In the genomic region with DNA sequence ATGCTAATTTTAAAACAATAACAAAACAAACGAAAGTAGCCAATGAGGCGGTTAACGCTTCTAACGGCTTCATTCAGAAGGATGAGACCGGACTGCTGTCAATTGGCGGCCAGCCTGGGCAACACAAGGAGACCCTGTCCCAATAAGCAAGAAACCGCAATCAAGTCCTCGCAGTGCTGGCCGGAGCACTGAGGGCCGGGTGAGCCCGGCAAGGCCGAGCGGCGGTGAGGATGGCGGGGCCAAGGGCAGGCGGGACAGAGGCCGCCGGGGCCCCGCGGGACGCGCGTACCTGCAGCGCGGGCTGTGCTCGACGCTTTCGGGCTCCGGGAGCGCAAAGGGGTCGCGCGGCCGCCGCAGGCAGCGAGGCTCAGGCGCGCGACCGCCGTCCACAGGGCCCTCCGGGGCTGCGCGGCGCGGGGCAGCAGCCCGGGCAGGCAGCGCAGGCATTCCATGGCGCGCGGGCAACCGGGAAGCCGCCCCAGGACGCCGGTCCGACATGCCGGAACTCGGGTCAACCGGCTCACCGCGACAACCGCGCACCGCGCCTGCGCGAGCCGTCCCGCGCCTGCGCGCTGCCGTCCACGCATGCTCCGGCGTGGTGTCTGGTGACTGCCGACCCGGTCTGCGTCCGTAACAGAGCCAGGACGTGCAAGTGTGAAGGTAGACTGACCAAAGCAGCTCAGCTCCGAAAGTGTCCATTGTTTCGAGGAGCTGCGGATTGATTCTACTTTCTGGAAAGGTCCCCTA, we compare ENCODE assay signal across 8 mouse cellular contexts. TPM values are rescaled to one million over a fixed set of nuclear protein-coding genes. Genes with fewer than 3 reads are reported as not detected.
DNase-seq lines count a peak whose midpoint lies in the region; ATAC-seq and TF ChIP-seq lines count a peak whose summit lies in the region.

A gene (minus strand): TSS at position 587 of the 747 bp plus-strand sequence.

- peak within 1 kb of the TSS; percentile 83 for H3K4me2 ChIP-seq in heart, embryonic 11.5 days
- peak within 1 kb of the TSS; percentile 92 for H3K4me2 ChIP-seq in kidney, embryonic 16.5 days (replicated peaks; ENCODE audit: low read depth, low read length)
- H3K4me2 ChIP-seq in myocyte (ENCODE audit: low read depth), result peak within 1 kb of the TSS; percentile 91

- under 1% methylated on average over 68 of the region's 84 CpGs for WGBS in heart, embryonic 11.5 days (ENCODE audit: insufficient replicate concordance)
- under 1% methylated on average over 70 of the region's 84 CpGs for whole genome bisulfite sequencing in kidney, embryonic 16.5 days
- WGBS in liver, adult 2 months, result under 1% methylated on average over 84 of the region's 84 CpGs

- H3K36me3 ChIP-seq in heart, embryonic 11.5 days (ENCODE audit: control insufficient read depth, insufficient read depth, low read length), result no peaks in the 10 kb centered on the region
- 0 out of 2 replicates have a peak, but pooled peaks cover 3% of the 10 kb centered on the region for H3K36me3 ChIP-seq in kidney, embryonic 16.5 days (ENCODE audit: insufficient read depth, low read length)
- no peaks in the 10 kb centered on the region; the same call in 1 of the 2 replicates for H3K36me3 ChIP-seq in liver, adult 2 months (ENCODE audit: control insufficient read depth, insufficient read depth, low read length)
- H3K36me3 ChIP-seq in myocyte (ENCODE audit: control insufficient read depth, insufficient read depth), result no peaks in the 10 kb centered on the region
- no peaks in the 10 kb centered on the region for H3K36me3 ChIP-seq in splenic B cell, adult 2 months (ENCODE audit: control insufficient read depth, insufficient read depth, low read length, poor library complexity, severe bottlenecking)

- TF ChIP-seq POLR2A in liver, adult 2 months (IDR thresholded peaks at IDR 0.05; ENCODE audit: extremely low read depth, insufficient read depth, low read length), result peak; percentile 81
- TF ChIP-seq POLR2A in myocyte (IDR thresholded peaks at IDR 0.05; ENCODE audit: insufficient read length, low read depth), result peak; percentile 97

- no peaks in the 10 kb centered on the region for H3K27me3 ChIP-seq in heart, embryonic 11.5 days (ENCODE audit: control insufficient read depth, insufficient read depth, low read length)
- H3K27me3 ChIP-seq in kidney, embryonic 16.5 days (ENCODE audit: insufficient read depth, low read length), result no peaks in the 10 kb centered on the region
- H3K27me3 ChIP-seq in liver, adult 2 months (ENCODE audit: control insufficient read depth, insufficient read depth, low read length), result no peaks in the 10 kb centered on the region
- no peaks in the 10 kb centered on the region for H3K27me3 ChIP-seq in myocyte (ENCODE audit: control insufficient read depth, insufficient read depth, insufficient read length)
- no peaks in the 10 kb centered on the region for H3K27me3 ChIP-seq in splenic B cell, adult 2 months (ENCODE audit: control insufficient read depth, insufficient read depth, low read length, poor library complexity, severe bottlenecking)

- H3ac ChIP-seq in myocyte (ENCODE audit: control insufficient read depth, insufficient read length), result peak within 1 kb of the TSS; percentile 45

- peak within 1 kb of the TSS; percentile 83 for H3K9ac ChIP-seq in heart, embryonic 11.5 days (ENCODE audit: low read depth, low read length)
- peak within 1 kb of the TSS; percentile 92 for H3K9ac ChIP-seq in kidney, embryonic 16.5 days (replicated peaks; ENCODE audit: low read length)
- peak within 1 kb of the TSS; percentile 98 for H3K9ac ChIP-seq in liver, adult 2 months (ENCODE audit: low read depth, low read length)

- DNase-seq in B cell, adult 2 months, result peak; percentile 85 to 88
- peak; percentile 96 for DNase-seq in brain, adult 2 months (ENCODE audit: low read depth, low spot score)
- DNase-seq in liver, adult 2 months (ENCODE audit: extremely low read depth, low read depth, low spot score), result peak; percentile 80
- DNase-seq in splenic B cell, adult 2 months (ENCODE audit: low read depth, low spot score), result peak; percentile 94

- peaks cover 11% of the 10 kb centered on the region for H3K4me1 ChIP-seq in heart, embryonic 11.5 days (ENCODE audit: control insufficient read depth, insufficient read depth, low read length)
- H3K4me1 ChIP-seq in kidney, embryonic 16.5 days (ENCODE audit: insufficient read depth, low read length), result peaks cover 18% of the 10 kb centered on the region
- H3K4me1 ChIP-seq in liver, adult 2 months (ENCODE audit: control insufficient read depth, insufficient read depth, low read length), result peaks cover 12% of the 10 kb centered on the region

- peak; percentile 90 for ATAC-seq in erythroblast, adult 5-6 weeks (replicated peaks; ENCODE audit: low FRiP score, poor library complexity, severe bottlenecking)
- peak; percentile 94 for ATAC-seq in heart, embryonic 11.5 days (replicated peaks; ENCODE audit: insufficient number of reproducible peaks, low FRiP score, low TSS enrichment)
- peak; percentile 96 for ATAC-seq in kidney, embryonic 16.5 days (ENCODE audit: low FRiP score, low TSS enrichment)

- H3K79me2 ChIP-seq in liver, adult 2 months (ENCODE audit: control insufficient read depth, insufficient read depth, low read length), result peaks cover 14% of the 10 kb centered on the region; the same call in 1 of the 2 replicates
- peaks cover 16% of the 10 kb centered on the region for H3K79me2 ChIP-seq in myocyte (ENCODE audit: control insufficient read depth, insufficient read depth)

- no peaks in the 10 kb centered on the region for H3K9me3 ChIP-seq in heart, embryonic 11.5 days (replicated peaks; ENCODE audit: control insufficient read depth, low read length)
- H3K9me3 ChIP-seq in kidney, embryonic 16.5 days (ENCODE audit: low read length), result no peaks in the 10 kb centered on the region

- peak within 1 kb of the TSS; percentile 42 for H3K27ac ChIP-seq in heart, embryonic 11.5 days (ENCODE audit: low read depth, low read length)
- peak within 1 kb of the TSS; percentile 84 for H3K27ac ChIP-seq in kidney, embryonic 16.5 days (ENCODE audit: low read length)
- peak within 1 kb of the TSS; percentile 79 for H3K27ac ChIP-seq in liver, adult 2 months (replicated peaks; ENCODE audit: insufficient read depth, low read depth, low read length)

- peak within 1 kb of the TSS; percentile 84 for H3K4me3 ChIP-seq in heart, embryonic 11.5 days (ENCODE audit: low read depth, low read length)
- peak within 1 kb of the TSS; percentile 93 for H3K4me3 ChIP-seq in kidney, embryonic 16.5 days (ENCODE audit: low read length)
- H3K4me3 ChIP-seq in liver, adult 2 months (ENCODE audit: insufficient read depth, low read depth, low read length), result peak within 1 kb of the TSS; percentile 81
- H3K4me3 ChIP-seq in myocyte, result peak within 1 kb of the TSS; percentile 50

- TF ChIP-seq CTCF in liver, adult 2 months (IDR thresholded peaks at IDR 0.05; ENCODE audit: low read depth, low read length), result no peak

TF ChIP-seq in myocyte, 11 proteins besides CTCF, POLR2A, EP300 and RAD21:
- peak in 1 of 3 experiments; percentile 5 for TF ChIP-seq MYOD1 (IDR thresholded peaks at IDR 0.05; ENCODE audit: control insufficient read depth in 1 of 3, insufficient read length in 2 of 3, low read depth in 2 of 3)
- TF ChIP-seq CEBPB (IDR thresholded peaks at IDR 0.05; ENCODE audit: insufficient read depth, poor library complexity, severe bottlenecking), result no peak
- TF ChIP-seq POLR2AphosphoS2 (IDR thresholded peaks at IDR 0.05; ENCODE audit: insufficient read length, low read depth), result peak; percentile 95

RNA-seq across cellular contexts. Expression of the gene that starts here (rescaled TPM):
- 4.4 and 5.4 TPM in 2 replicates for total RNA-seq in erythroblast, adult 5-6 weeks (2015; ENCODE audit: low replicate concordance)
- total RNA-seq in erythroblast, adult 5-6 weeks (2017; ENCODE audit: low replicate concordance), result 3.2 and 3.8 TPM in 2 replicates
- polyA plus RNA-seq in heart, embryonic 11.5 days (2014; fragmentation: Nextera tagmentation; extraction: Ambion mirVana), result 20.1 and 21.1 TPM in 2 replicates
- polyA plus RNA-seq in kidney, embryonic 16.5 days (2015; fragmentation: Nextera tagmentation; extraction: Ambion mirVana), result 18.2 and 19.6 TPM in 2 replicates
- total RNA-seq in liver, adult 2 months (2014; rRNA removed), result 13.7 and 18.3 TPM in 2 replicates
- 7.6 and 11.3 TPM in 2 replicates for polyA plus RNA-seq in liver, adult 2 months (2012; rRNA removed)
- polyA plus RNA-seq in myocyte (2012; fragmentation: generic; extraction: Trizol), result 12.7 TPM

Comparison
In these comparisons a context has a peak if more than half of its experiments do, and no peak if none do; other contexts are left out.
1. Peak in every context shown above with its lines: DNase-seq, ATAC-seq, H3K4me3 ChIP-seq and H3K27ac ChIP-seq.